Mouse (Mus musculus): ENCODE measurements at regions not wholly inside any gene's neighbourhood (a gene's known extent, or its start where the extent isn't known, plus 50 kb on each side); places are given as distances from the start of the nearest gene placed in this dataset.

DNA sequence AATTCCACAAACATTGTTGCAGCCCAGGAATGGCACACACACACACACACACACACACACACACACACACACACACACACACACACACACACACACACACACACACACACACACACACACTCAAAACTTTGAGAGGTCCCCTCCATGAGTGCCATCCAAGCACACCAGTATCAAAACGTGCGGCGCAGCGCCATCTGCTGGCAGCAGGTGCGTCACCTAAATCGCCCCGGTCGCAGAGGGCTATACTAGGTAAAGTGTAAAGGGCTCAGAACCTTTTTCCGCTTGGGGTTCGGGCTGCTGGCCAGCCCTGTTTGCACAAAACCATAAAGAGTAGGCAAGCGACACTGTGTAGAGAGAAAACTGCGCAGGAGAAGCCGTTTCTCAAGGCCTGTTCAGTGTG is 527.9 kb upstream of the Sall1 start:
- intact Hi-C loops (cut with DNase I): loop anchor here (5.0 to 10.0 kb wide), 4 partner anchors 215 to 777 kb away; partner anchors contain the start of gene Sall1
- peak; percentile 58 to 83 for DNase-seq

DNA sequence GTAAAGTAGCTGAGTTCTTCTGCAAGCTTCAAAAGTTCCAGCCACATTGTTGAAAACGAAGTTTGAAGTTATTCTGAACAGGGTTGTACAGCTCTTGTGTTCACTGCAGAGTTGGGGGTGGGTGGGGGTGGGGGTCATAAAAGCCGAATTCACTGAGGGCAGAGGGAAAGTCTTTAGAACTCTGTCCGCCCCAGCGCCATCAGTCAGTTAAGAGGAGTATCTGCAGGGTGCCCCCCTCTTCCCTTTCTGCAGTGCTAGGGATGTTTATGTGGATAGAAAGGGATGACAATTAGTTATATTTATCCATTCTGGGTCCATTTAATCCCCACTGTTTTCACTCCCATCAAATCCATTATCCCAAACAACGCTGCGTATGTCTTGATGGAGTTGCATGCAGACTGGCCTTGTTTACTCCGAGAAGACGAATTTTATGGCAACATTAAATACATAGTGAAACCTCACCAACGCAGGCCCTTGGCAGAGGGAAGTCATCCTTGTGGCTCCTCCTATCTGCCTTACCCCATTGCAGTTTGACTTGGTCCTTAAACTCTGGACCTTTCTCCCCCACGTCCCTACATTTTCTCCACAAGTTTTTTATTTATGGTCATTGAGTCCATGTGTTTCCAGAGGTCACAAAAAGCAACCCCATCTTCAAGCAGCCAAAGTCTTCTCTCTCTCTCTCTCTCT is 526.8 kb upstream of the Sall1 start:
- no peak for DNase-seq
- intact Hi-C loops (cut with DNase I): loop anchor here (5.0 to 10.0 kb wide), 4 partner anchors 217 to 776 kb away; partner anchors contain the start of gene Sall1

DNA sequence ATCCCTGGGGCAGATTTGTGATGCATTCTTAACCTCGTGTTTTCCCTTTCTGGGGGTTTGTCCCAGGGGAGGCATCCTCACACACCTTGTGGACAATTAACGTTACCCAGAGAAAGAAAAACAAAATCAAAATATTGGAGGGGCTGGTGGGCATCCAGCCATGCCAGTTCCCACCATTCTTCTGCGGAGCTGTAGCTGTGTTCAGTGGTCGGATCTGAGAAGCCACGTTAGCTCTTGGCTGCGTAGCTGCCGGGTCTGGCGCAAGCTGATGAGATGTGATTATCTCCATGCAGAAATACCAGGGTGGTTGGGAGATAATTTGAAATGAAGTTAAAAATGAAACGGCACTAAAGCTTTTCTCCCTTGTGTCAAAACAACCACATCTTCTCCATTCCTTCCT is 525.4 kb upstream of the Sall1 start:
- intact Hi-C loops (cut with DNase I): no loop called here

DNA sequence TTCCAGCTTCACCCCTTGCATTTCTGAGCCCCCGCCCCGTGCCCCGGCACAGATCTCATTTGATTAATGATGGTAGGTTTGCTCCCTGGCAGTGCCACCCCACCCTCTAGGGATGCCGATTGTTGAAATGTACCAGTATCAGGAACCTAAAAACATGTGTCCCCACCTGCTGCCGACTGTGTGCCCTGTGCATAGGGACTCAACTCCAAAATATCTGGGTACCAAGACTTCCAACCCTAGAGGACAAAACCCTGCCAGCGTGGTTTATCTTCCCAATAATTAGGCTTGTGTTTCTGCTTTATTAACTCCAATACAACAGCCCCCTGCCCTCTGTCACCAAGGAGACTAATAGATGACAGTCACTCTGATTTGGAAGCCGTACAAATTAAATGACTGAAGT is 524.7 kb upstream of the Sall1 start:
- DNase-seq: no peak
- intact Hi-C loops (cut with DNase I): no loop called here

More for the DNA sequence above, 525.4 kb upstream of the Sall1 start:
- no peak for DNase-seq

DNA sequence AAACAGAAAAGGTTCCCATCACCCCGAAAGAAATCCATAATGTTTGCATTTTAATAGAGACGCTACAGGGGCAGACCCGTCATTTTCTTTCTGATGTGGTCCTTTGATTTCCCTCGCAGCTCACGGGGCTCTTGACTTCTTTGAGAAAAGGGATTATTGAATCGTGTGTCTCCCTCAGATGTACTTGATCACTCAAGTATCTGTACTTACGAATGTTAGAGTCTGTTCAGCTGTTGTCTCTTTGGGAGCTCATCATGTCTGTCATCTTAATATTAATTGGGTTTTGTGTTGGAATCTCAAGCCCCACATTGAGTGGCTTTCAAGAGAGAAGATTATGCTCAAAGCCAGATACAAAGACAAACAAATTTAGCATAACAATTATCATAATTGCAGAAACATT is 523.0 kb upstream of the Sall1 start:
- no peak for DNase-seq
- intact Hi-C loops (cut with DNase I): no loop called here

DNA sequence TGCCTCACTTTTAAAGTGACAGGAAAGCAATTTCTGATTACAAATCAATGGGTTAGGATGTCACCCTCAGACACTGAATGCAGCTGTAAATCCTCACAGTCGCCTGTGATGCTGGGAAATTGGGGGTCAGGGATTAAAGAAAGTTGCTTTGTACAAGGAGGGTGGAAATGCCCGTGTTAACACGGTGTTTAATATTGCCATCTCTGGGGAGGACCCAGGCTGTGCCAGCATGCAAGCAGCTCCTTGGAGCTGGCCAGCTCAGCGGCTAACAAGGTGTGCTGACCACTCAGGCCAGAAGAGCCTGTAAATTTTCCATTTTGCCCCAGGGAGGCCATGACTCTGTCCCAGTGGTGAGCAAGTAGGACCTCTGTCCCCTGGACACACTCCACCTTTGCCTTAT is 522.5 kb upstream of the Sall1 start:
- no peak for DNase-seq
- intact Hi-C loops (cut with DNase I): no loop called here

DNA sequence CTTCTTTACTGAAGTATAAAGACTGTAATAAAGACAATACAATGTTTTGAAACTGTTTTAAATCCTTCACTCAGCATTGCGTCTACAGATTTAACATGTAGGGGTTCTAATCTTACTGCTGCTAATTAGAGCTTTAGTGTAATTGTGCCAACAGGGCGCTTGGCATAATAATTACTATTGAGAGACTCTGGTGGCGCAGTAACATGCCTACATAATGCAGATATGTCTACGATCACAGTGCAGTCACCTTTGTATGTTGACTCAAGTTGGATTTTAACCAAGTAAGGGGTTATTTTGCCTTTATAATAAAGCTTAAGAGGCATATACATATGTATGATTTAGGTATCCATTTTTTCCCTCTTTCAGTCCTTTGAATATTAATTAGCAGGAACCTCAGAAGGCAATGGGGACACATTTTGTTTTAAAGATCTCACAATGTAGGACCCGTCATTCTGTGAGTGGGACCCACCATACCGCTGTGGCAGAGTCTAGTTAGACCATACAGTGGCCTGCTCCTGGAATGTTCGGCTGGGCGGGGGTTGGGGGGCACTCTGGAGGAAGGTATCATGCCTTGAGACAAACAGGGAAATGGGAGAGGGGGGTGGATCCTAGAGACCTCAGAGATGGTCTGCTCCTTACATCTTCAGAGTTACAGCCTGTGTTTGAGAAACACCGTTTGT is 521.3 kb upstream of the Sall1 start:
- DNase-seq: no peak
- intact Hi-C loops (cut with DNase I): no loop called here

DNA sequence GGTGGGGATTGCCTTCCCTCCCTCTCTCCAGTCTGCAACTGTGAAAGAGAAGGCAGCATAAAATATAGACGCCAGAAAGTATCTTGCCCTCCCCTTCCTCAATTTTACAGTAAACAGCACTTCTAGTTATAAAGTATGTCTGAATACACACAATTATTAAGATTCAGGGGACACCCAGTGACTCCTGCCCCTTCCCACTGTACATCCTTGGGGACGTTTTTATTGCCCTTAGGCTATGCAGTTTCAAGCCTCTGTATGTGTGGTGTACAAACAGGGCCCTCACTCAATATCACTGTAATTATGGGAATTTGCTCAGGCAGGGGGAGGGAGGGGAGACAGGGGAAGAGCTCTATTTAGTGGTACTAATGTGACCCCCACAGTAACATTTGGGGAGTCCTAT is 519.6 kb upstream of the Sall1 start:
- DNase-seq: no peak
- intact Hi-C loops (cut with DNase I): no loop called here

DNA sequence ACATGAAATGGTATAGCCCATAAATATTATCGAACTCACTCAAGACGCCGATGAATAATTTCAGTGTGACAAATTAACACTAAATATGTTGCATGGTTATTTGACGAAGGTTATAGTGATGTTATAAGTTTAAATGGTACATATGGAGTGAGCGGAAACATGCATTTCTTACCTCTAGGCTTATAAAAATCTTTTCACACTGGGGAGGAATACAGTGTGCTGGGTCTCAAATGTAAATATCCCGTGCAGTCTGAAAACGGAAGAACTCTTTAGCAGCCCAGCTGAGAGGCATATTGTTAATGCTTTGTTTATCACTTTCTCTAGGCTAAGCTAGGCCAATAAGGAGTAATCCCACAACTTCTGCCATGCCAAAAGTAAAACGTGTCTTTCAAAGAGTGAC is 518.6 kb upstream of the Sall1 start:
- DNase-seq: no peak
- intact Hi-C loops (cut with DNase I): no loop called here

DNA sequence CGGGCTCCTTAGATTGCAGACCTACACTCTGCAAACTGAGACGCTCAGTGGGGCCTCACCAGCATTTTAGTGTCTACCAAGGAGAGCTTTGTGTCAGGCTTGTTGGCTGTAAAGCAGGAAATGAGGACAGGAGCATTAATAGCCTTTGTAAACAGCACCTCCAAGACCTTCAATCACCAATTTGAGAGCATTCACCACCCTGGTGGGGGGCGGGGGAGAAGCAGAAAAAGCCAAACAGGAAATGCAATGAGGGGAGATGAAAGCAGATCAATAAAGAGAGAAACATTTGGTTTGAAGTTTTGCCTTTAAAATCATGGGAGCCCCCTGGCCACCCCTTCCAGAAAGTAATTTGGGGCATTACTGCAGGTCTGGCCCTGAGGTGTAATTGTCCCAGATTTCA is 497.3 kb upstream of the Sall1 start:
- no peak for DNase-seq
- intact Hi-C loops (cut with DNase I): no loop called here

DNA sequence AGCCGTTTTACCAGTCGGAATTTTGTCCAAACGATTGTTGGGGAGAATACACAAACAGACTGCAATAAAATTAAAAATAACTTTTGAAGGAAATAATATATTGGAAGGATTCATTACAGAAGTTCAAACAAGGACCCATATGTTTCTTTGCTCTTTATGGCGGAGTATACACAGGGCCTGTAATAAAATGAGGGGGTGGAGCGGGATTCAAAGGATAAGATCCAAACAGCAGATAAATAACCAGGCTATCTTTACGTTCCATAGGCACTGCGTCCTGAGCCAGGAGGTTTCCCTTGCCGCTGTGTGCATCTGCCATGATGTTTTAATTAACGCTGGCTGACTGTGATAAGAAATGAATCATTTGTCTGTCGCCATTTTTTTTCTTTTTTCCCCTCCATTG is 490.6 kb upstream of the Sall1 start:
- no peak for DNase-seq
- intact Hi-C loops (cut with DNase I): no loop called here

DNA sequence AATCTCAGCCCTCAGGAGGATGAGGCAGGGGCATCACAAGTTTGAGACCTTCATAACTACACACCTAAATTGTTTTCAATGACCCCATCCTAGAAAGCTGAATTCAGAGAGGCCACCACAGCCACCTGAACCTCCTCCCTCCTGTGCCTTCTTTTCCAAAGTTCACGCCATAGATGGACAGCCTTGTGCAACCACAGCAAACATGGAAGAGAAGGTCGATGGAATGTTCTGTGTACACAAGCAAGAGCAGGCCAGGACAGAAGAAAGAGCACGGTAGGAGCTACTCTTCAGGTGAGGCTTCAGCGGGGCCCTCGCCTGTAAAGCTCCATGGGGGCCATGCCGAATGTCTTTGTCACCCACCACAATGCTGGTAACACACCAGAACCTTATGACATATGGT is 481.1 kb upstream of the Sall1 start:
- intact Hi-C loops (cut with DNase I): no loop called here
- no peak for DNase-seq

DNA sequence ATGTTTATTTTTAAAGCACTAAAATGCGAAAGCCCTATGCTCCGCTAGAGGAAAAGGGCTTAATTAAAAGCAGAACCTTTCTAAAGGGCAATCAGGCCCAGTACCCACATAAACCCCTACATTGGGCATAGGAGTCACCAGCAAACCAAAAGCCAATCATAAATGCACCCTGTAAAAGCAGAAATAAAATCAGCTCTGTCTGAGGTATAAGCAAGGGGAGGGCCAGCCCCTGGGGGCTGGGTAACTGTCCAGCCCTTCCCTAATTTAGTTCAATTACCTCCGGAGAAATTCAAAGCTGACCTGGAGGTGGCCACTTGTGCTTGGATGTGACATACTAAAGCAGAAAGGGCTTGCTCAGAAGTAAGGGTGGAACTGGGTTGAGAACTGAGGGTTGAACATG is 479.4 kb upstream of the Sall1 start:
- no peak for DNase-seq
- intact Hi-C loops (cut with DNase I): no loop called here

DNA sequence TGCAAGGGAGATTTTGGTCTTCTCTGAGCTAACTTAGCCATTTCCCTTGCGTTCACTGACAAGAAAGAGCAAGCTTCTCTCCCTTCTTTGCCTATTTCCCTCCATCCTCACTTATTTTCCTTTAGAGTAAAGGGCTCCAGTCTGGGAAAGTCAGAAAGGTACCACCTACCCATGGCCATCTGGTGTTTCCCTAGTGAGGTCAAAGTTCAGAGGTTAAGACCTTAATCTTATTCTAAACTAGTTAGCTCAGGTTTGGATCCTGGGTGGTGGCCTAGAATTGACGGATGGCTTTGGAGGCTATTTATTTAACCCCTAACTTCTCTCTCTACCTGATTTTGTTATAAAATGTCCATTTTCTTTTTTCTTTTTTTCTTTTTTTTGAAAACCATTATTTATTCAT is 472.6 kb upstream of the Sall1 start:
- no peak for DNase-seq
- intact Hi-C loops (cut with DNase I): no loop called here

DNA sequence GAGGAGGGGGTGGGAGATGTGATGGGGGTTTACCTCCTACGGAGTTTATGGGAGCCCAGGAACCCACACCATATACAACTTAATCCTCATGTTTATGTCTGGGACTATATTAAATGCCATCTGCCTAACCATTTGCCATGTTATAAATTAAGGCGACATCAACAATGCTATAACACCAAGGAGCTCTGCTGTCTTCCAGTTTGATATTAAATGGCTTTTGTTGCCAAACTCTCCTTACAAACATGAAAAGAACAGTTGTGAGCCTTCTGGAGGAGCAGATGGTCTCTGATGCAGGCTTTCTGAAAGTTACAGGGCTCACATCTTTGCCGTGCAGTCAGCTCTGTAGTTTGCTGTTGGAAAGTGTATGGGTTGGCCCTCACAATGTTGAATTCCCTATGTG is 470.3 kb upstream of the Sall1 start:
- DNase-seq: no peak
- intact Hi-C loops (cut with DNase I): no loop called here

DNA sequence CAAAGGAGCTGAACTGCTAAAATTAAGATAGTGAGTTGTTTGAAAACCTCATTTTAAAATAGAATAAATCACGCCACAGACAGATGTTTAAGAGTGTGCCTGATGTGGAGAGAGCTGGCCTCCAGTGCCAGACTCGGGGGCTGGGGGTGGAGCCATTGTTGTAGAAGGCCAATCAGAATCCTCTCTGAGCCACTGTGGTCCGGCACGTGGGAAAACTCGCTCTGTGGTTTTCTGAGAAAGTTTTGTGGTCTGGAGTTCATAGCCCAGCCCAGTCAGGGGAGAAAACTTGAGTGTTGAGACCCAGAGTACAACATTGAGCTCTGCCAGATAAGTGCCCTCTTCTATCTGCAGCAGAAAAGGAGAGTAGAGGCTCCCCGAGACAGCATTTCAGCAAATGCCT is 463.7 kb upstream of the Sall1 start:
- intact Hi-C loops (cut with DNase I): no loop called here
- no peak for DNase-seq

DNA sequence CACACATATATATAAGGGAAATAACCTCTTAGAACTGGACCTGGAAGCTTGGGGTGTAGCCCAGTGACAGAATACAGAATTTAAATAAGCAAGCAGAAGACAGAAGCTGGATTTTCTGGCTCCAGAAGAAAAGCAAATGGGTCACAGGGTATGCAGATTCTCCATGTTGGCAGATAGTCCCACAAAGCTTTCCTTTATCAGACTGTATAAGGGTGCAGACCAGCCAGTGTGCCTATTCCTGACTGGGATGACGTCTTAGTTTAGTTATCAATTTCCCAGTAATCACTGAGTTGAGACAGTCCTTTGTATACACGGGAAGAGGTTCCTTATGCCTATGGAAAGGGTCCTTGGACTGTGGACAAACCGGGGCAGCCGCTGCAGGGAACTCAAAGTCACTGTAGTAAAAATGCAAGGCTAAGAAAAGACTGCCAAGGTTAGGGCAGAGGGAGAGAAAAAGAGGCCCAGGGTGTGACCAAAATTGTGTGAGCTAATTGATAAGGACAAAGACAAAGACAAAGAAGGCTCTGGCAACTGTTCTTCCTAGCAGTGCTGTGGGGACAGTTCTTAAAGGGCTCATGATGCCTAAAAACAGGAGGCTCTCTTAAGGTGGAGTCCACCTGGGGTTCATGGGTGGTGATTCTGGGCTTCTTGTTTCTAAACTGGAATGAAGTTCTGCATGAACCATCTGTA is 459.7 kb upstream of the Sall1 start:
- DNase-seq: no peak
- intact Hi-C loops (cut with DNase I): no loop called here

DNA sequence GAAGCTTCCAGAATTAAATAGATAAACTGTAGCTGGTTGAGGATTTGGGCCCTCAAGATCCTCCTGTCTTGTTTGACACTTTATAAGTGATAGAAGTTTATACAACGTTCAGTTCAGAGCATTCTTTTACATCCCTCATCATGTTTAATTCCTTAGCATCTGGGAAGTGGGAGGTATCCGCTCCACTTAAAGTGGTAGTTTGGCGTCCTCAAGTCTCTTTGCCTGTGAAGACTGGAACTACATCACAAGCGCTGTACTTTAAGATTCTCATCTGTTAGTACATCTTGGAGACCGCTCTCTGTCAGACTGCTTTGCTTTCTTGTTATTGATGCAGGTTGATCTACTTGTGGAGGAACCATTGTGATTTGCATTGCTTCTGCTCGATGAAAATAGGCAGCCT is 459.1 kb upstream of the Sall1 start:
- intact Hi-C loops (cut with DNase I): no loop called here
- no peak for DNase-seq

DNA sequence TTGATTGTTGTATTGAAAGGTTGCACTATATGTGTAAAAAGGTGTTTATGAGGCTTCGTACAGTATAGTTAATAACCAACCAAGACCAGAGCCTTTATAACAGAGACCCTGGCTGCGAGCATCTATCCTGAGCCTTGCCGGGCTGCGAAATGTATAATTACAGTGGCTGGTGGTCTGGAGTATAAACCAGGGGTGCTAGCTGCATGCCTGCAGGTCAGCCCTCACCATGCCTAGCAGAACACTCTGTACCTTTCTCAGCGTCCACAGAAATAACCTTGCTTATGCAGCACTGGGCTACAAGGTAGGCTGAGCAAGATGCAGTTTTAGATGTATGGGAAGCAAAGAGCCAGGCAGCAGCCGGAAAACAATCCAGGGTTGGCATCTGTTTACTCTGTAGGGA is 457.8 kb upstream of the Sall1 start:
- no peak for DNase-seq
- intact Hi-C loops (cut with DNase I): no loop called here

DNA sequence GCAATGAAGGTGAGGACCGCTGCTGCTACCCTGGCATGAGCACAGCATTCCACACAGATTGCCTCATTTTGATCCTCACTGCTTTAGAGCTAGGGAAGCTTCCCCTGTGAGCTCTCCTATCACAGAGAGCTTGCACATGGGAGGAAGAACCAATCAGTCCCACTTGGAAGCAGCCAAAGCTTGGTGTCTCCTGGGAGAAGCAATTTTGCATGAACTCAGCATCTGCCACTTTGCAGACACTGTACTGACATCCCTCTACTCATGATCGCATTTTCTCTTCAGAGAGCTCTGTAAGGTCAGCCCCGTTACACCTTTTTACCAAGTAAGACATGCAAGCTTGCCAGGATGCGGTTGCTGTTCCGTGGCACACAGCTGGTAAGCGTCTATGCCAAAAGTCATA is 455.9 kb upstream of the Sall1 start:
- intact Hi-C loops (cut with DNase I): no loop called here
- DNase-seq: peak; percentile 2 to 22

DNA sequence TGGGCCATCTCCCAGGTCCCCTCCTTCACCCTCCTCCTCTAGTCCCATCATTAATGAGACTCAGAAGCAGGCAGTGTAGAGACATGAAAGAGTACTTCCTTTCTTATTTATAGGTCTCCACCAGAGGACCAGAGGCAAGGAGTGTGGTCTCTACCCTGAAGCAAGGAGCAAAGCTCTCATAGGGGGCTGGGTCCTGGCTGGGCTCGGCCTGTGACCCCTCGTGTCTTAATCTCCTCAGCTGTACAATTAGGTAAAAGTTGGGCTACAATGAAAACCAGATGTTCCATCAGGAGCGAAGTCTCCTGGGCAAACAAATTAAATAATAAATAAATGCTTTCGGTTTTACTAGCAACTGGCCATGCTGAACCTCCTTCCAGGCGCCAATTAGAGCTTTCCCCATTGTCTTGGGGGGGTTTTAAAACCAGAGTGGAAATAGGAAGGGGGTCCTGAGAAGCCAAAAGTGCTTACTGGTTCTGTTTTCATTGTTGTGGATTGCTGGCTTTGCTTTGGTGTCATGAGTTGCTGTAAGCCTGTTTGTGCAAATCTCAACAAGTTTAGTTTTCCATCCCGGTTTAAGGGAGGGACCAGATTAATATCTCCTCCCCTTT is 454.2 kb upstream of the Sall1 start:
- DNase-seq: no peak
- intact Hi-C loops (cut with DNase I): no loop called here

DNA sequence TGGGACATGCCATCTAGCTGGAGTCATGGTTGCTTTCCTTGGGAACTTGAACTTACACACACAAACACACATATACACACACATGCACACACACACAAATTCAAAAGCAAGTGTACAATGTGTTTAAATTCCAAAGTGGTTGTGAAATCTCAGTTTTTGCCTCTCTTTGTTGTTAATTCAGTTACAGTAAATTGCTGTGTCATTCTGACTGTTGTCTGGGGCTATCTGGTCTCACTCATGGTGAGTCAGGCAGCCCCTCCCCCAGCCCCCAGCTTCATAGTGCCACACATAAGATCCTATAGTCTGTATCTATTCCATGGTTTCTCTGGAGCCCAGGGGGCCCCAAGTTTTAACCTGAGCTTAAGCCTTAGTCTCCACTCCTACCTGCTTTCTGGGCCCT is 448.4 kb upstream of the Sall1 start:
- DNase-seq: no peak
- intact Hi-C loops (cut with DNase I): no loop called here
